Comparison of ENCODE assay signal across 8 mouse cellular contexts in the genomic region with DNA sequence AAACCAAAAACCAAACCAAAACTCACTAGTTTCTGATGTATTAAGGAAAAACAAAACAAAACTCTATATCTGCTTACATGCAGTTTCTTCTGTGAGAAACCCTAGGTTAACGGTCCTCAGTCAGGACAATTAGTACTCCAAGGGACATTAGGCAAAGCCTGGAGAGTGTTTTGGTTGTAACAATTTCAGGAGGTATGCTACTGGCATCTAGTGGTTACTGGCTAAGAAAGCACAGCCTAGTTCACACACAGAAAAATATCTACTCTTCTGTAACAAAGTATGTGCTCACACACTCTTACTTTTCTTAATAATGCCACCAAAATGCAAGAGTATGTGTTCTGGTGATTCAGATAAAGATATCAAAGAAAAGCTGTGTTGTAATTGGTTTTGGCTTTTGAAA. TPM values are rescaled to one million over a fixed set of nuclear protein-coding genes. Genes with fewer than 3 reads are reported as not detected.
DNase-seq lines count a peak whose midpoint lies in the region; ATAC-seq and TF ChIP-seq lines count a peak whose summit lies in the region.

No protein-coding gene starts in this region.

- no peak overlapping the region for H3K4me2 ChIP-seq in heart, postnatal 0 days (ENCODE audit: low read depth, low read length)
- peak overlapping the region; percentile 34 for H3K4me2 ChIP-seq in forebrain, embryonic 15.5 days (replicated peaks)
- peak overlapping the region; percentile 62 for H3K4me2 ChIP-seq in midbrain, embryonic 11.5 days

- WGBS in heart, postnatal 0 days, result 24% methylated on average over 1 of the region's 1 CpGs
- WGBS in heart, embryonic 10.5 days, result 35% methylated on average over 1 of the region's 1 CpGs
- 6% methylated on average over 1 of the region's 1 CpGs for WGBS in forebrain, embryonic 15.5 days
- 44% methylated on average over 1 of the region's 1 CpGs for WGBS in midbrain, embryonic 11.5 days

- no peak overlapping the region for H3K9ac ChIP-seq in heart, postnatal 0 days (replicated peaks; ENCODE audit: low read depth, low read length)
- H3K9ac ChIP-seq in forebrain, embryonic 15.5 days (replicated peaks), result 0 out of 2 replicates have a peak overlapping the region, but pooled peaks have one; percentile 97
- no peak overlapping the region for H3K9ac ChIP-seq in midbrain, embryonic 11.5 days (ENCODE audit: low read length)

- no peaks in the 10 kb centered on the region for H3K9me3 ChIP-seq in heart, postnatal 0 days (replicated peaks; ENCODE audit: control insufficient read depth, low read length)
- H3K9me3 ChIP-seq in heart, embryonic 10.5 days, result no peaks in the 10 kb centered on the region
- no peaks in the 10 kb centered on the region for H3K9me3 ChIP-seq in forebrain, embryonic 15.5 days
- no peaks in the 10 kb centered on the region for H3K9me3 ChIP-seq in midbrain, embryonic 11.5 days (ENCODE audit: control insufficient read depth, low read length)

- no peaks in the 10 kb centered on the region; the same call in 1 of the 2 replicates for H3K36me3 ChIP-seq in heart, postnatal 0 days (replicated peaks; ENCODE audit: control insufficient read depth, insufficient read depth, low read length)
- 0 out of 2 replicates have a peak, but pooled peaks cover 2% of the 10 kb centered on the region for H3K36me3 ChIP-seq in heart, embryonic 10.5 days
- H3K36me3 ChIP-seq in forebrain, embryonic 15.5 days, result peaks cover 16% of the 10 kb centered on the region
- no peaks in the 10 kb centered on the region for H3K36me3 ChIP-seq in midbrain, embryonic 11.5 days (ENCODE audit: control insufficient read depth, insufficient read depth, low read length)

- H3K4me1 ChIP-seq in heart, postnatal 0 days (ENCODE audit: control insufficient read depth, insufficient read depth), result no peaks in the 10 kb centered on the region
- peaks cover 5% of the 10 kb centered on the region for H3K4me1 ChIP-seq in heart, embryonic 10.5 days
- H3K4me1 ChIP-seq in forebrain, embryonic 15.5 days, result peaks cover 15% of the 10 kb centered on the region
- peaks cover 8% of the 10 kb centered on the region; the same call in 1 of the 2 replicates for H3K4me1 ChIP-seq in midbrain, embryonic 11.5 days (ENCODE audit: control insufficient read depth, insufficient read depth, low read length)

- no peaks in the 10 kb centered on the region for H3K27me3 ChIP-seq in heart, postnatal 0 days (ENCODE audit: control insufficient read depth, insufficient read depth, low read length)
- no peaks in the 10 kb centered on the region for H3K27me3 ChIP-seq in heart, embryonic 10.5 days (ENCODE audit: insufficient read depth, poor library complexity, severe bottlenecking)
- no peaks in the 10 kb centered on the region for H3K27me3 ChIP-seq in forebrain, embryonic 15.5 days
- no peaks in the 10 kb centered on the region for H3K27me3 ChIP-seq in midbrain, embryonic 11.5 days (ENCODE audit: control insufficient read depth, insufficient read depth, low read length)

- TF ChIP-seq CTCF in heart, postnatal 0 days (IDR thresholded peaks at IDR 0.05; ENCODE audit: low read depth), result peak; percentile 67

- H3K27ac ChIP-seq in heart, postnatal 0 days (ENCODE audit: low read depth), result no peak overlapping the region
- no peak overlapping the region for H3K27ac ChIP-seq in heart, embryonic 10.5 days
- H3K27ac ChIP-seq in forebrain, embryonic 15.5 days (replicated peaks), result no peak overlapping the region
- no peak overlapping the region for H3K27ac ChIP-seq in midbrain, embryonic 11.5 days (ENCODE audit: low read depth, low read length)

- H3K4me3 ChIP-seq in heart, postnatal 0 days (ENCODE audit: low read depth, low read length), result no peak overlapping the region
- H3K4me3 ChIP-seq in heart, embryonic 10.5 days, result no peak overlapping the region
- peak overlapping the region; percentile 88 for H3K4me3 ChIP-seq in forebrain, embryonic 15.5 days
- H3K4me3 ChIP-seq in midbrain, embryonic 11.5 days (ENCODE audit: low read depth, low read length), result peak overlapping the region; percentile 18

- DNase-seq in heart, postnatal 0 days (ENCODE audit: low spot score), result peak; percentile 71
- no peak for DNase-seq in heart, embryonic 10.5 days (ENCODE audit: low spot score)
- peak; percentile 46 for DNase-seq in ES-CJ7 (ENCODE audit: low read depth, low spot score)
- DNase-seq in midbrain, embryonic 11.5 days (ENCODE audit: low spot score, missing footprints), result peak; percentile 79
- no peak for DNase-seq in thymus, postnatal 4 days
- no peak for DNase-seq in adrenal gland, postnatal 36 days

- no peak for TF ChIP-seq EP300 in heart, postnatal 0 days (IDR thresholded peaks at IDR 0.05; ENCODE audit: low read depth)

- no peak for ATAC-seq in heart, postnatal 0 days (ENCODE audit: insufficient read depth, low read depth)
- ATAC-seq in forebrain, embryonic 15.5 days (replicated peaks), result no peak
- no peak for ATAC-seq in midbrain, embryonic 11.5 days (ENCODE audit: low FRiP score)
- ATAC-seq in erythroblast, adult 5-6 weeks (replicated peaks; ENCODE audit: low FRiP score, poor library complexity, severe bottlenecking), result no peak

RNA-seq across cellular contexts. Expression of gene Zfp786, which starts 1.7 kb away (rescaled TPM):
- 0.69 TPM in 1 of 2 replicates, not detected in the other for total RNA-seq in heart, postnatal 0 days (2014; rRNA removed; ENCODE audit: low replicate concordance)
- 0.70 and 0.85 TPM in 2 replicates for polyA plus RNA-seq in heart, postnatal 0 days (2015; fragmentation: Nextera tagmentation; extraction: Ambion mirVana)
- polyA plus RNA-seq in heart, embryonic 10.5 days (2016; fragmentation: Nextera tagmentation; extraction: Ambion mirVana), result 1.2 and 3.5 TPM in 2 replicates
- polyA plus RNA-seq in forebrain, embryonic 15.5 days (2015; fragmentation: Nextera tagmentation; extraction: Ambion mirVana), result 17.3 and 18.5 TPM in 2 replicates
- polyA plus RNA-seq in midbrain, embryonic 11.5 days (2014; fragmentation: Nextera tagmentation; extraction: Ambion mirVana), result 7.0 and 8.1 TPM in 2 replicates
- not detected in 2 replicates for total RNA-seq in erythroblast, adult 5-6 weeks (2015; ENCODE audit: low replicate concordance)
- 0.28 TPM in 1 of 2 replicates, not detected in the other for total RNA-seq in erythroblast, adult 5-6 weeks (2017; ENCODE audit: low replicate concordance)
- total RNA-seq in adrenal gland, postnatal 36 days (2021), result 1 to 10 TPM in 1 of 2 experiments, under 1 TPM in 1; 0.83 to 1.4 TPM

RNA-seq across cellular contexts. Expression of gene Zfp398, which starts 6.5 kb away (rescaled TPM):
- 6.7 and 9.1 TPM in 2 replicates for total RNA-seq in heart, postnatal 0 days (2014; rRNA removed; ENCODE audit: low replicate concordance)
- polyA plus RNA-seq in heart, postnatal 0 days (2015; fragmentation: Nextera tagmentation; extraction: Ambion mirVana), result 2.9 and 3.0 TPM in 2 replicates
- polyA plus RNA-seq in heart, embryonic 10.5 days (2016; fragmentation: Nextera tagmentation; extraction: Ambion mirVana), result 4.7 and 5.4 TPM in 2 replicates
- 16.5 and 17.5 TPM in 2 replicates for polyA plus RNA-seq in forebrain, embryonic 15.5 days (2015; fragmentation: Nextera tagmentation; extraction: Ambion mirVana)
- polyA plus RNA-seq in midbrain, embryonic 11.5 days (2014; fragmentation: Nextera tagmentation; extraction: Ambion mirVana), result 7.6 and 8.3 TPM in 2 replicates
- 1.3 and 8.5 TPM in 2 replicates for total RNA-seq in erythroblast, adult 5-6 weeks (2015; ENCODE audit: low replicate concordance)
- 3.5 and 4.3 TPM in 2 replicates for total RNA-seq in erythroblast, adult 5-6 weeks (2017; ENCODE audit: low replicate concordance)
- 10 to 100 TPM in 1 of 2 experiments, 1 to 10 TPM in 1; 9.9 to 13.3 TPM for total RNA-seq in adrenal gland, postnatal 36 days (2021)

RNA-seq across cellular contexts. Expression of gene Pdia4, which starts 15.7 kb away (rescaled TPM):
- total RNA-seq in heart, postnatal 0 days (2014; rRNA removed; ENCODE audit: low replicate concordance), result 36.0 and 45.1 TPM in 2 replicates
- polyA plus RNA-seq in heart, postnatal 0 days (2015; fragmentation: Nextera tagmentation; extraction: Ambion mirVana), result 51.4 and 66.0 TPM in 2 replicates
- polyA plus RNA-seq in heart, embryonic 10.5 days (2016; fragmentation: Nextera tagmentation; extraction: Ambion mirVana), result 232 and 268 TPM in 2 replicates
- 145 TPM in 2 replicates for polyA plus RNA-seq in forebrain, embryonic 15.5 days (2015; fragmentation: Nextera tagmentation; extraction: Ambion mirVana)
- polyA plus RNA-seq in midbrain, embryonic 11.5 days (2014; fragmentation: Nextera tagmentation; extraction: Ambion mirVana), result 258 and 263 TPM in 2 replicates
- total RNA-seq in erythroblast, adult 5-6 weeks (2015; ENCODE audit: low replicate concordance), result 18.4 and 22.8 TPM in 2 replicates
- total RNA-seq in erythroblast, adult 5-6 weeks (2017; ENCODE audit: low replicate concordance), result 33.5 and 45.1 TPM in 2 replicates
- 10 to 100 TPM; 93.8 to 97.5 TPM for total RNA-seq in adrenal gland, postnatal 36 days (2021)

RNA-seq across cellular contexts. Expression of gene Zfp282, which starts 48.1 kb away (rescaled TPM):
- total RNA-seq in heart, postnatal 0 days (2014; rRNA removed; ENCODE audit: low replicate concordance), result 10.3 and 20.5 TPM in 2 replicates
- polyA plus RNA-seq in heart, postnatal 0 days (2015; fragmentation: Nextera tagmentation; extraction: Ambion mirVana), result 4.8 and 5.4 TPM in 2 replicates
- 9.4 and 11.2 TPM in 2 replicates for polyA plus RNA-seq in heart, embryonic 10.5 days (2016; fragmentation: Nextera tagmentation; extraction: Ambion mirVana)
- 27.7 TPM in 2 replicates for polyA plus RNA-seq in forebrain, embryonic 15.5 days (2015; fragmentation: Nextera tagmentation; extraction: Ambion mirVana)
- 12.6 and 13.6 TPM in 2 replicates for polyA plus RNA-seq in midbrain, embryonic 11.5 days (2014; fragmentation: Nextera tagmentation; extraction: Ambion mirVana)
- 0.38 and 0.63 TPM in 2 replicates for total RNA-seq in erythroblast, adult 5-6 weeks (2015; ENCODE audit: low replicate concordance)
- total RNA-seq in erythroblast, adult 5-6 weeks (2017; ENCODE audit: low replicate concordance), result 1.2 and 1.3 TPM in 2 replicates
- total RNA-seq in adrenal gland, postnatal 36 days (2021), result 10 to 100 TPM in 1 of 2 experiments, 1 to 10 TPM in 1; 9.9 to 11.2 TPM

Comparison
In these comparisons a context has a peak if more than half of its experiments do, and no peak if none do; other contexts are left out.
1. DNase-seq: peak in heart, postnatal 0 days (single experiment), ES-CJ7 (single experiment) and midbrain, embryonic 11.5 days (single experiment); none in heart, embryonic 10.5 days (single experiment), thymus, postnatal 4 days (single experiment) and adrenal gland, postnatal 36 days (0 of 2).
2. H3K4me3 ChIP-seq: peak in forebrain, embryonic 15.5 days (single experiment) and midbrain, embryonic 11.5 days (single experiment); none in heart, postnatal 0 days (single experiment) and heart, embryonic 10.5 days (single experiment).